Mouse (Mus musculus): ENCODE data around the gene Tcta.
A peak's percentile ranks its signal among the peaks of the same experiment; 100 is the strongest.

The Tcta gene

DNA sequence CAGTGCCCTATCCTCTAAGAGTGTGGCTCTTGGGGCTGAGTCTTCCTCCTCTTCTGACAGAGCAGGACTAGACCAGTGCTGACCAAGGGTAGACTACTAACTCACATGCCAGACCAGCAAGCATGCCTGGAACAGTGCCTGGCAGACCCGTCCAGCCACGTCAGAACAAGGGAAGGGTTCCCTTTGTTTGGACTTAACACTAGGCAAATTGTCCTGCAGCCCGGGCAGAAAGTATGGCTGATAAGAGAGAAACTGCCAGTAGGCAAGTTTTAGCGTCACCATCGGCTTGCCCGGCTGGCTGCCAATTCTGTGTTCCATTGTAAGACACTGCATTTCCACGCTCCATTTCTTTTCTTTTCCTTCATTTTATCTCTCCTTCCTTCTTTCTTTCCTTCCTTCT lies 38.3 kb downstream of the Tcta start:
- DNase-seq = no peak

DNA sequence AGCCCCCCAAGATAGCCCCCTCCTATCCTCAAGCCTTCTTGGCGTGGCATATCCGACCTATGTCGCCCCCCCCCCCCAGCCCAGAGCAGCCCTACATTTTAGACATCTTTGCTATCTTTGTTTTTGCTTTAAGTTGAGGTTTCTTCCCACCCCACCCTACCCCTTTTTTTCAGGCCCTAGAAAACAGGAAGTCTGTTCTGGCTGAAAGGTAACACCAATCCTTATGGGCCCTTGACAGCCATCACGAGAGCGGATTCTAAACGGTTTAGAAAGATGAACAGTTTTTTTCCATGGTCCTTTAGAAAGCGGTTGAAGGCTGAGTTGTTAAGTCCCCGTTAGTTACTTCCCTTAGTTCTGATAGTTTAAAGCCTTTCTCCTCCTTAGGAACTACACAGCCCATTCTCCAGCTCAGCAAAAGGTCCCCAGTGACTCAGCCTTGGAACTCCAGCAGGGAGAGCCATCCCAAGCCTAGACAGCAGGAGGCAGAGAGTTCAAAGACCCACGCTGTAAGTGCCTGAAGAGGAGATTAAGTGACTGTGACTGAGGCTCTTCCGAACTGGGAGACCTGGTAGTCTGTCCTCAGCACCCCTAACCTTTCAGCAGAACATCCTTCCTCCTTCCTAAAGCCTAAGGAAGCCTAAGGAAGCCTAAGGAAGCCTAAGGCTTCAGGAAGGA lies 39.6 kb downstream of the Tcta start:
- no peak for DNase-seq

DNA sequence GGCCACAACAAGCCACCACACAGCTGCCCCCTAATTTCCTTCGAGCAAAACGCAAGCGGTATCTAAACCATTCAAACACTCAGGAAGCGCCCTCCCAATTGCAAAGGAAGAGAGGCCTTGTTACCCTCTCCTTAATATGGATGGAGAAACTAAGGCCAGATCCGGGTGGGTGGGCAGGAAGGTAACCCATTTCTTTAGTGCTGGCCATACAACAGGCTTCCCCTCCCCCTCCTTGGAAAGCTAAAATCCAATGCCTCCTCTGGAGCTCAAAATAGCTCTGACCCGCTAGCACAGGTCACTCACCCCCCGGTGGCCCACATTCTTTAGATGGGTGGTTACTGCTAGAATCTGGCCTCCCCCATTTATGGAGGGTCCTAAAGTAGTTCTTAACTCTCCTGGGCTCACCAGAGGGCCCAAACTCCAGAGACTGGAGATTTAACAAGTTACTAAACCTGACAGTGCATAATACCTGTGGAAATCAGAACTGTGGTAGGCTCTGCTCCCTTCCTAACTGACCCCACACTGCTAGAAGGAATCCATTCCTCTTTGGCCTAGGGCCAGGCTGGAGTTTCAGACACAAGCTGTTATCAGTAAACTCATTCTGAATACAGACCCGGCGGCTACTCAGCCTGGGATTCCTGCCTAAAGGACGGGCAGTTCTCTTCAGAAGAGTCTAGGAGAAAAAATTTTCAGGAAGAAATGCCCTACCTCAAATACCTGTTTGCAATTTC lies 41.6 kb downstream of the Tcta start:
- peak; percentile 61 for DNase-seq

DNA sequence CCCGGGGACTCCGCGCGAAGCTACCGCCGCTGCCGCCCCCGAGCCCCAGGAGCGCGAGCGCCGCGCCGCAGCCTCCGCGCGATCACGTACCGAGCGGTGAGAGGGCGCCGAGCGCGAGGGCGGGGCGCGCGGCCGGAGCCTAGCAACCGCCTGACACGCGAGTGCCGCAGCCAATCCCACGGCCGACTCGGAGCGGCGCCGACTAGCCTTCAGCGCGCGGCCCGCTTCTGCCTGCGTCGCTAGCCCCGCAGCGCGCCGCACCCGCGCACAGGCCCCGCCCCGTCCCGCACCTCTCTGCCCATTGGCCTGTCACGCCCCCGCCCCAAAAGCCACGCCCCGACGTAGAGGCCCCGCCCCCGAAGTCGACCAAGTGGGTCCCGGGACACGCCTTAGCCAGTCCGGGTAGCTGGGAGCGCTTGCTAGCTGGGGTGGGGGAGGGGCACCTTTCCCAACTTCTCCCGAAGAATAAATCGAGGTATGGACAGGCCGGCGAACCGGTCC lies 42.2 kb downstream of the Tcta start, which contains the start of gene Dag1:
Gene Dag1 (minus strand): TSS at position 269 of the 501 bp plus-strand sequence.
- DNase-seq = peak; percentile 99

DNA sequence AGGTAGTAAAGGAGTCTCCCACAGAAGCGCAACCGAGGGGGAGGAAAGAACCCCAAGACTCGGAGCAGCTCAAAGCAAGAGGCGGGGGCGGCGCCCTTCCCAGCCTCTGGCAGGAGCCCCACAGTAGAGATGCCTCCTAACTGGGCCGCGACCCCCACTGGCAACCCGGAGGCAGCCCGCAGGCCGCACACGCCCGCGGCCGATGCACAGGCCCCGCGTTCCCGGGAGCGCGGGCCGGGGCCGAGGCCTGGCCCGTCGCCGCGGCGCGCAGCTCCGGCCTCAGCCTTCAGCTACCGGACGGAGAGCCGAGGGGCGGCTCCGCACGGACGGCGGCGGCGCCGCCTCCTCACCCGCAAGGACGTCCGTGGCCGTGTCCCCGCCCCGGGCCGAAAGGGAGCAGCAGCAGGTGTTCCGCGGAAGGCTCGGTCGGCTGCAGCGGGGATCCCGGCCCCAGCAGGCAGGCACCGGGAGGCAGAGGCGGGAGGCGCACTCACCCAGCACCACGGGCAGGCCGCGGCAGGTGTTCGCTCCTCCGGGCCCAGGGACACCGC lies 42.8 kb downstream of the Tcta start:
- no peak for DNase-seq

DNA sequence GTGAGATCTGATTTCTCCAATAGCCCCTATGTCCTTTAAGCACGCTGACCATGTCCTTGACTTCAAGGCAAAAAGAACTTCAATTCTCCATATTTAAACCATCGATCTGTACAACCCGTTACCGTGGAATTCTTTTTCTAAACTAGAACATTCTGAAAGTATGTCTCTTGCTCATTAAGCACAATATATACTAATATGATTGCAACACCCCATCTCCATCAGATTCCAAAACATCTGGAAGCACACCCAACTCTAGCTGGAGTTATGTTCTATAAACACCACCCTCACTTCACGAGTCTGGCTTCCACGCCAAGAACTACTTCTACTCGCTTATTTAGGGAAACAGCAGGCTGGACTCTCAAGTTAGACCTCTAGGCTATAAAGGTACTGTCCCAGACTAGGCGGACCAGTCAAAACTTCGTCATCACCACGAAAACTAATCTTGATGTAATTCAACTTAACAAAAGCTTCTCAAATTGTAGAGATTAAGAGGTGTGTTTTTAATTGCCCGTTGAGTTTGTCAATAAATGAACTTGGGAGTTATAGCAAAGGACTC lies 43.4 kb downstream of the Tcta start:
- DNase-seq = no peak

DNA sequence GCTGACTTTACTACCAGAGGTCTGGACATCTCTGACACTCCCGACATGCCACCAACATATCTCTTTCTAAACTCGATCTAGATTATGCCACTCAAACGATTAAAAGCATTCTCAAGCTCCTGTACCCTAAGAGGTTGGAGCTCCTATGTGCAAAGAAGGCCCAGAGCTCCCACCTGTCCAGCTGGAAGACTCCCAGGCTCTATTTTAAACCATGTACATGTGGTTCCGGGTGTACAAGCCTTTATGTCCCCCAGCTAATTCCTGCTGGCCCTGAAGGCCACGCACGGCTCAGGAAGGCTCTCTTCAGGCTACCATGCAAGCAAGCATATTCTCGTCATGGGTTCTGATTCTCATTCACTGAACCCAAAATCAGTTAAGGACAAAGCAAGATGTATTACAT lies 44.1 kb downstream of the Tcta start:
- DNase-seq = no peak

DNA sequence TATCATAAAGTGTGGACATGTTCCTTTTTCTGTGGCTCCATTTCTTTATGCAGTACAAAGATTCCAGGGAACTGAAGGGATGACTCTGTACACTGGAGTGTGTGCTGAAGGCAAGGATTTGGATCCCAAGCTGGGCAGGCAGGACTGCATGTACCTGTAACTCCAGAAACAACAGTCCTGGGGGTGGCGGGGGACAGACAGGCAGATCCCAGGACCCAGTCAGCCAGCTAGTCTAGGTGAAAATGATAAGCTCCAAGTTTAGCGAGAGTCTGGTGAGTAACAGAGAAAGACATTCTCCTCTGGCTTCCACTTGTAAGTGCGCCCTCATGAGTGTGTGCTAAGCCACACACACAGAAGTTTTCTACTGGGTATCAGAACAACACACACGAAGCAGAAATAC lies 45.4 kb downstream of the Tcta start:
- no peak for DNase-seq

Measured in cerebellum, adult 11-12 months (tissue).